Mouse (Mus musculus) frontal cortex, adult (tissue): ENCODE measurements around the gene Rell1.
A peak's percentile ranks its signal among the peaks of the same experiment; 100 is the strongest.

Experiments used
- ATAC-seq: cut with Nextera tagmentation; 2 replicates; pipeline ENCODE4 v1.9.2; 2017; ENCODE audit warnings: mild to moderate bottlenecking, moderate library complexity, mixed read lengths; ENCODE audit not compliant: low TSS enrichment

Gene Rell1

GRCm38 (mm10) chr5:63952039-63952438 is 16.7 kb downstream of the Rell1 start:
- ATAC-seq: no peak

DNA sequence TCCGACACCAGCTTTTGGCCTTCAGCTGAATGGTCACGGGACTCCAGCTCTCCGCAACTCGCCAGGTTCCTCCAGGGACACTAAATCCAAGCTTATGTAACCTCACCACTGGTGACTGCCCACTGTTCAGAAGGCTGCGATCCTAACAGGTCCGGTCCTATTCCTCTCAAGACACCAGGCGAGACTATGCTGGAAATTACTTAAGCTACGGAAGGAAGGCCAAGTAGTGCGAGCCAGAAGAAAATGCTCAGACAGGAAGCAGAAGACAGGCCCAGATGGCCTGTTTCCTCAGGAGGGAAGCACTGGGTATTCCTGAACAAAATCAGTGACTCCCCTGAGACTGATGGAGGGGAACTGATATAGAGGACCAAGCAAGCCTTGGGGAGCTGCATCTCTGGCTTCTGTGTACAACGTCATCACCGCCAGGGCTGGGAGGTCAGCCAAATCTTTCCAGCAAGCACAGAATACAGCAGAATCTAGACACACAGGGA is 17.2 kb downstream of the Rell1 start:
- ATAC-seq: peak; percentile 38

GRCm38 (mm10) chr5:63949195-63949594 is 19.5 kb downstream of the Rell1 start:
- no peak for ATAC-seq

DNA sequence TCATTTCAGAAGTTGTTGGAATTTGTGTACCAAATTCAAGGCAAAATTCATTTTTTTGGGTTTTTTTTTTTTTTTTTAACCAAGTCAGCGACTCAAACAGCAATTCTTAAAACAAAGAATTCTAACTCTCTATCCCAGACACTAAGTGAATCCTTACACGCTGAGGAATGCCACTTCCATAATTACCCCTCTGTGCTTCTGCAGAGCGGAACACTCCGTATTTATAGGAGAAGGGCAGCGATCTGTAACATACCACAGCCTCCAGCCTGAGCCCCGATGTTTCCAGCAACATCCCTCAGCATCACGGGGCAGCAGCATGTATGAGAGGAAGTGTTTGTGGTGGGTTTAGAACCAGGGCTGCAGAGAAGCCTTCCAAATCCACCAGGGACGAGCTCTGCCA is 21.2 kb downstream of the Rell1 start:
- no peak for ATAC-seq

GRCm38 (mm10) chr5:63943291-63943690 is 25.4 kb downstream of the Rell1 start:
- no peak for ATAC-seq

DNA sequence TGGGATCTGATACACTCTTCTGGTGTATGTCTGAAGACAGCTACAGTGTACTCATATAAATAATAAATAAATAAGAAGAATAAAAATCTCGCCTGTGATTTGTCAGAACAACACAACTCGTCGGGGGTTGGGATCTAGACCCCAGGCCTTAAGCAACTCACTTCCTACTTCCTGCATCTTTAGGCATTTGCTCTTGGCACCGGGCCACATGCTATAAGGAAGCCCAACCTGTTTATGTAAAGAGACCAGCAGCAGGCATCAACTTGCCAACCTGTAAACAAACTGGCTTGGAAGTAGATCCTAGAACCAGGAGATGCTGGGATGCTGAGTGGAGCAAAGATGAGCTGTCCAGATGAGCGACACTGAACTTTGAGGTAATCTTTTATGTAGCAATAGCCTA is 26.8 kb downstream of the Rell1 start:
- ATAC-seq: no peak

DNA sequence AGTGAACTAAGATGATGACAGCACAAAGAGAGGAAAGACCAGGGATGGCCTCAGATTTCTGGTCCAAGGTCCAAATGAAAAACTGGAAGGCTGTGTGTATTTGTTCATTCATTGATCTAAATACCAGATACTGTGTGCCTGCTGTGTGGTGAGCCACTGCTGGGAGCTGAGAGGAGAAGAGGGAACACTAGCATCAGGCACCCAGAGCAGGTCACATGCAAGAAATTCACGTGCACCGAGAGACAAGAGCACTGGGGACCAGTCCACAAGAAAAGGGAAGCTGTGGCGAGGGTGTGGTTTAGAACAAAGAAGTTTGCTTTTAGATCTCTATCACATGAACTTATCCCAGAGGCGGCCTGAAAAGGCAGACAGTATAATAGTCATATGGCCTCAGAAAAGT is 30.1 kb downstream of the Rell1 start:
- peak; percentile 44; the same call in 1 of the 2 replicates for ATAC-seq

DNA sequence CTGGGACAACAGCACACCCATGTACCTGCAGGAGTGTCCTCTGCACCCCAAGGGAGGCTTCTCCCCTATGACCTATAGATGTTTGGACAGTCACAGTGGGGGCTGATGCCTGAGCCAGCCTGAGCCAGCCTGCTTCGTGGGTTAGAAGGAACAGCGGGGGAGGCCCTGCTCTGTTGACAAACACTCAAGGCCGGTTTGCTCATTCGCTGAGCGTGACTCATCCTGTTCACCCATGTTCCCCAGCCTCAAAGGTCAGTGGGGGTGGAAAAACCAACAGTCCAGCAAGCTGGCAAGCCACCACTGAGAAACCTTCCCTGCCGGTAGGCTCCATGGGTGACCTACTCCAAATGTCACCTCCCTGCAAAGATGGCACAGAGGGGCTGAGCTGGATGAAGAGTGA is 32.0 kb downstream of the Rell1 start:
- ATAC-seq: no peak

GRCm38 (mm10) chr5:63935581-63935980 is 33.1 kb downstream of the Rell1 start:
- no peak for ATAC-seq

DNA sequence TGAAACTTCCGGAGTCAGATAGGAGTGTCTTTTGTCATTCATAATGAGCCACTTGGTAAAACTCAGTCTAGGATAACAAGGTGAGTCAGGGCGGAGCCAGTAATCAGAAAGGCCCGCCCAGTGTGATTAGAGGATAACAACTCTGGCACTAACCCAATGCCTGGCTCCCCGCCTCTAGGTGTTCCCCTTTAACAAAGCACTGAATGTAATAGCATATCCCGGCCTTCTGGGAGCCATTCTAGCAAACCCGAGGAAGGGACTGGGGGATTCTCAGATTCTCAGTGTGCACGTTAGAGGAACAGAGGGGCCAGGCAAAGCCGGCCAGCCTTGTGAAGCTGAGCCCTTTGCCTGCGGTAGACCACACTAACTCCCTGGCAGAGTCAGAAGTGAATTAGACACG is 35.9 kb downstream of the Rell1 start:
- ATAC-seq: no peak

GRCm38 (mm10) chr5:63930824-63931358 is 37.8 kb downstream of the Rell1 start:
- no peak for ATAC-seq

- no peak for ATAC-seq
These were observed 43.6 kb downstream of the Rell1 start for GRCm38 (mm10) chr5:63925035-63925628.

DNA sequence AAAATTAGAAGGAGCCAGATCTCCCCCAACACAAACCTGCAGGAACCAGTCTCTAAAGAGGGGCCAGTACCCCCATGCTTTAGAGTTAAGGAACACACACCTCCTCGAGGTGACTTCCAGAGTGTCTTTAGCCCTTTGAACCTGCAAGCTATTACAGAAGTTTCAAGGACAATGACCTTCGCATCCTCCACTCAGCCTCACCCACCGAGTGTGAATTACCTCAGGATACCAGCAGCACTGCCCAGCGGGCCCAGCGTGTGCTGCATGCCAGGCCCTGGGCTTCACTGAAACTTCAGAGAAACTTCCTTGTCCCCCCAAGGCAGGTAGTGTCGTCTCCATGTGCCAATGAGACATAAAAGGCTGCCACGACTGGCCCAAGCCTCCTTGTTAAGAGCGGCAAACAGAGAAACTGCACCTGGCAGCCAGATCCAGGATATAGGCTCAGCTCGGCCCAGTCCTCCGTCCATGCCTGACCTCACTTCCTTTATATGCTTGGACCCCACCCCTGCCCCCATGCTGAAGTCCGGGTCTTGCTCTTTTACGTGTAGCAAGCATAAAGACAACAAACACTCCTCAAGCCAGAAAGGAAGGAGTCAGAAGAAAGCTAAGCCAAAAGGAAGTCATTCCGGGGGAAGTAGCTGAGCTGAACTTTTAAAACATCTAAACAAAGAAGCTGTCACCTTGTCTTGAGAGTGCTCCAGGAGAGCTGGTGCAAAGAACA is 45.2 kb downstream of the Rell1 start:
- no peak for ATAC-seq

DNA sequence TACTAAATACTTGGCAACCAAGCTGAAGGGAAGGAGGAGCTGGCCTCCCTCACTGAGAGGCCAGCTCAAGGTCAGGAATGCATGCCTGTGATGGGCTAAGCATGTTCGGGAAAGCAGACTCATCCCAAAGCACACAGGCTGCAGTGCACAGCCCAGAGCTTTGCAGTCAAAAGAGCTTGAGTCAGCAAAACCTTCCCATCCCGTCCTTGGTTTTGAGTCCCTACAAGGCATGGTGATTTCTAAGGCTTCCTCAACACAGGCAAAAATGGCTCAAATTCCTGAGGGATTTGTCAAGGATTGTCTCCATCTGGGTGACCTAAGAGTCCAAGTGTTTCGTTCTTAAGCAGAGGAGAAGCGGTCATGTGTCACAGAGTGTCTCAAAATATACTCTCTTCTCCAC is 50.5 kb downstream of the Rell1 start:
- ATAC-seq: 0 out of 2 replicates have a peak, but pooled peaks have one; percentile 28

DNA sequence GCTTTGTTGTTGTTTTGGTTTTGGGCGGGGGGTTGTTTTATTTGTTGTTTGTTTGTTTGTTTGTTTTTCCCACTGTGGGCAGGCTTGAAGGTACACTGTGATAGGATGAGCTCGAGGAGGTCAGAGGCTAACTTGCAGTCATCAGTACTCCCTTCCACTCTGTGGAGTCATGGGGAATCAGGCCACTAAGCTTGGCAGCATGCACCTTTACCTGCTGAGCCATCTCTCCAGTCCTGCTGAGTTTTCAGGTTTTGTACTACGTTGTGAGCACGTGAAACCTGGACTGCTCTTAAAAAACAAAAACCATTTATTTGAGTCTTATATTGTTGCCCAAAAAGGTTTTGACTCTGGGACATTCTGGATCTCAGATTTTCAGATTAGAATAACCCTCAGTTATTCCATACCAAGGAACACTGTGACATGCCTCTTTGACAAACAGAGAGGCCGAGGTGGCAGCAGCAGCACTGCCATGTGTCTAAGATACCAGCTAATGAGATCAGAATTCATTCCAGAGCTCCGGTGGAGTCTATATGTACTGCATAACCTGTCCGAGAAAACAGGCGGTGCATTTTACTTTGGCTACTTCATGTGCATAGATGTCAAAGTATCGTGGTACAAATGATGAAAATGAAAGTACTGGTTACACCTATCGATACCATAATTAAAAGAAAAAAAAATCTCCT is 52.1 kb downstream of the Rell1 start:
- no peak for ATAC-seq

DNA sequence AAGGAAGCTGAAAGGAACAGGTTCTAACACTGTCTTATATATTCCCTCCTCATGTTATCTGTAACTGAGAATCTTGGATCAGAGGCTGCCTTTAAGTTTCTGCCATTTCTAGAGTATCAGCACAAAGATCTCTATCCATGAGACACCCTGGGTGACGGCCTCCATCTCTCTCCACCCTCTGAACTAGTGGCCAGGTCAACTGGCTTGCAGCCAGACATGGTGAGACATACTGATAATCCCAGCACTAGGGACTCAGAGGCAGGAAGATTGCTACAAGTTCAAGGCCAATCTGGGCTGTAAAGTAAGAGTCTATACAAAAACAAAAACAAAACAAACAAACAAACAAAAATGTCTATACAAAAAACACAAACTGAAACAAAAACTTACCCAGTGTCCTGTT is 53.8 kb downstream of the Rell1 start:
- ATAC-seq: no peak

DNA sequence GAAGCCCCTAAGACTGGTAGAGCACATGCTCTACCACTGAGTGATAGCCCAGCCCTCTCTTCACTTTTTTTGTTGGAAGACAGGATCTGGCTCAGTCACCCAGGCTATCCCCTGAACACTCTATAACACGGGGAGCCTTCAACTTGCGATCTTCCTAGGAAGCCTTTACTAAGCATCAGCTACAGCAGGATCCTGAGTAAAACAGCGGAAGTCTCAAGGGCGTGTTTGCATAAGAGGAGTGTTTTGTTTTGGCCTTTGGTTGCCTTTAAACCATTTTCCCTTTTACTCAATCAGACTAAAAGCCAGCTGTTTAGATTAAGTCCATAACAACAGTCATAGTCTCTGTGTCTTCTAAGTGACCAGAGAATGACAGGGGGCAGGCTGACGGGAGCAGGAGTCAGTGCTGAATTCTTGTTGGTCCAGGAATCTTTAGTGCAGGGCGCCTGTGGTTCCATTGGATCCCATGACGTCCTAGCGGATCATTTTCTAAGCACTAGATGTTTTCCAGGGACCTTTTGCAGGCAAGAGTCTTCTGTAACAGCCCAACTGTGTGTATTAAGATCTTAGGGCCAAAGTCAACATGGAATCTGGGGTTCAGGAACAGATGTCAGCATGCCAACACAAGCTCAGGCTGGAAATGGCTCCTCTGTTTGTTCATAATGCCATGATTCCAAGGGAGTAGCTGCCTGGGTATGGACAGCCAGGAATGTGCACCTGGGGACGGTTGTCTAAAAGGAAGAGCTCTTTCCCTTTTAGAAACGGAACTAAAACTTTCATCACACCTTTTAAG is 58.3 kb downstream of the Rell1 start:
- no peak for ATAC-seq

GRCm38 (mm10) chr5:63907513-63907912 is 61.2 kb downstream of the Rell1 start:
- ATAC-seq: no peak

- peak; percentile 82 for ATAC-seq
These were observed 62.3 kb downstream of the Rell1 start for GRCm38 (mm10) chr5:63906149-63907093.

DNA sequence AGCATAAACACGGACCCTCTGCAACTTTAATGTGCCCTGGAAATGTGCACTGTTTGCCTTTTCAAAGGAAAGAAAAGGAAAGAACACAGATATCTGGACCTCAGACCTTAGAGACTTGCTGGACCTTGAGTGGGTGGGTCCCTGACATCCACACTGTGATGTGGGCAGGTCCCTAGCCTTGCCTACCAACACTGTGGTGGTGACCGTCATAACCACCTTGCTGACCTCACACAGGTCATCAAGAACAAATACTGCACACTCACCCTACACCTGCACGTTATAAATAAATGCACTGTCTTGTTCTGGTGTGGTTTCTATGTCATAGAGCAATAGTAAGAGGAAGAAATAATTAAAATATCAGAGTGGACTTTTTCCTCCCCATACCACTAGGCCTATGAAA is 65.4 kb downstream of the Rell1 start:
- no peak for ATAC-seq

- no peak for ATAC-seq
These were observed 70.9 kb downstream of the Rell1 start for GRCm38 (mm10) chr5:63897820-63898110.
